Mouse (Mus musculus) stomach, postnatal 0 days (tissue): Measurements from ENCODE around the gene Cacna2d4.

ENCODE experiments used
- CTCF ChIP-seq: IDR thresholded peaks from 2 replicates; pipeline ENCODE4 v1.5.1; 2016; ENCODE audit warnings: antibody characterized with exemption, low read depth, mild to moderate bottlenecking, moderate library complexity
- EP300 ChIP-seq: optimal IDR thresholded peaks from 2 replicates; pipeline ENCODE3; 2016; ENCODE audit warnings: antibody characterized with exemption

DNA sequence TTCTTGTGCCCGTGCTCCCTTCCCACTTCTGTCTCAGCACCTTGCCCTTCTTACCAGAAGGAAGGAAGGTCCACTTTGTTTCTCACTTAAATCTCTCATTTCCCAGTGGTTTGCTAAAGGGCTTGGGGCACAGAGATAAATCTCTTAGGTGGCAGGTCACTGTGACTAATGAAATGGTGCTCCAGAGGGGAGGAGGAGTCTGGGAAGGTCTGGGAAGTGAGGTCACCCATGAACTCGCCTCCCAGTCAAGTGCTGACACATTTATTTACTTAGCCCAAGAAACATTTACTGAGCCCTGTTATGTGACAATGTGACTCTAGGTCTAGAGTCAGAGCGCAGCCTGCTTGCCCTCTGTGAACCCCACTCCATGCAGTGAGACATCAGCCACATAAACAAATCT, 96.9 kb downstream of the Cacna2d4 start:
- TF ChIP-seq CTCF, result no peak
- no peak for TF ChIP-seq EP300
